Mouse (Mus musculus): Measurements from ENCODE around the gene Syngr3. TPM values are rescaled to one million over a fixed set of nuclear protein-coding genes. Genes with fewer than 3 reads are reported as not detected.
"Not testable (repeated sequence)": the region's sequence is repeated elsewhere in the genome, so short reads cannot be mapped to it uniquely, and the experiment has no call there.

The Syngr3 gene
- total RNA-seq, 1 experiment from 2014 or later, result not detected

GRCm38 (mm10) chr17:24687146-24687595 is 2.6 kb downstream of the Syngr3 start:
- ATAC-seq (replicated peaks; ENCODE audit: low read depth, poor library complexity, severe bottlenecking), result peak; percentile 73

GRCm38 (mm10) chr17:24686514-24686913 is 3.2 kb downstream of the Syngr3 start:
- peak; percentile 67 for ATAC-seq (replicated peaks; ENCODE audit: low read depth, poor library complexity, severe bottlenecking)

GRCm38 (mm10) chr17:24677500-24678080 is 12.2 kb downstream of the Syngr3 start:
- ATAC-seq (replicated peaks; ENCODE audit: low read depth, poor library complexity, severe bottlenecking), result no peak

GRCm38 (mm10) chr17:24676877-24677276 is 12.9 kb downstream of the Syngr3 start:
- no peak for ATAC-seq (replicated peaks; ENCODE audit: low read depth, poor library complexity, severe bottlenecking)

- peak; percentile 71 for ATAC-seq (replicated peaks; ENCODE audit: low read depth, poor library complexity, severe bottlenecking)
Observed at GRCm38 (mm10) chr17:24676187-24676586, 13.6 kb downstream of the Syngr3 start.

- peak; percentile 31 for ATAC-seq (replicated peaks; ENCODE audit: low read depth, poor library complexity, severe bottlenecking)
Observed at GRCm38 (mm10) chr17:24674277-24674676, 15.5 kb downstream of the Syngr3 start.

GRCm38 (mm10) chr17:24672141-24672540 is 17.6 kb downstream of the Syngr3 start:
- ATAC-seq (replicated peaks; ENCODE audit: low read depth, poor library complexity, severe bottlenecking), result no peak

- no peak for ATAC-seq (replicated peaks; ENCODE audit: low read depth, poor library complexity, severe bottlenecking)
Observed at GRCm38 (mm10) chr17:24671346-24671745, 18.4 kb downstream of the Syngr3 start.

- no peak for ATAC-seq (replicated peaks; ENCODE audit: low read depth, poor library complexity, severe bottlenecking)
Observed at GRCm38 (mm10) chr17:24670246-24670844, 19.4 kb downstream of the Syngr3 start.

- peak; percentile 87 for ATAC-seq (replicated peaks; ENCODE audit: low read depth, poor library complexity, severe bottlenecking)
Observed at GRCm38 (mm10) chr17:24669545-24670245, 20.1 kb downstream of the Syngr3 start, which contains the start of gene Zfp598. Gene Zfp598, plus strand, starts transcription at chr17:24669687.

GRCm38 (mm10) chr17:24669214-24669544 is 20.6 kb downstream of the Syngr3 start:
- ATAC-seq (replicated peaks; ENCODE audit: low read depth, poor library complexity, severe bottlenecking), result not testable (repeated sequence)

GRCm38 (mm10) chr17:24667416-24667815 is 22.3 kb downstream of the Syngr3 start:
- ATAC-seq (replicated peaks; ENCODE audit: low read depth, poor library complexity, severe bottlenecking), result peak; percentile 53

- not testable (repeated sequence) for ATAC-seq (replicated peaks; ENCODE audit: low read depth, poor library complexity, severe bottlenecking)
Observed at GRCm38 (mm10) chr17:24667011-24667410, 22.7 kb downstream of the Syngr3 start.

- ATAC-seq (replicated peaks; ENCODE audit: low read depth, poor library complexity, severe bottlenecking), result peak; percentile 66
Observed at GRCm38 (mm10) chr17:24658017-24658758, 31.6 kb downstream of the Syngr3 start, which contains the start of gene Npw. Gene Npw, minus strand, starts transcription at chr17:24658457.

GRCm38 (mm10) chr17:24654969-24655368 is 34.8 kb downstream of the Syngr3 start:
- ATAC-seq (replicated peaks; ENCODE audit: low read depth, poor library complexity, severe bottlenecking), result no peak

- ATAC-seq (replicated peaks; ENCODE audit: low read depth, poor library complexity, severe bottlenecking), result peak; percentile 78
Observed at GRCm38 (mm10) chr17:24653967-24654710, 35.6 kb downstream of the Syngr3 start.

GRCm38 (mm10) chr17:24651835-24652234 is 37.9 kb downstream of the Syngr3 start:
- ATAC-seq (replicated peaks; ENCODE audit: low read depth, poor library complexity, severe bottlenecking), result no peak

GRCm38 (mm10) chr17:24650766-24651165 is 39.0 kb downstream of the Syngr3 start:
- ATAC-seq (replicated peaks; ENCODE audit: low read depth, poor library complexity, severe bottlenecking), result no peak

GRCm38 (mm10) chr17:24650070-24650616 is 39.6 kb downstream of the Syngr3 start, which contains the start of gene Slc9a3r2:
Gene Slc9a3r2, minus strand, starts transcription at chr17:24650327.
- no peak for ATAC-seq (replicated peaks; ENCODE audit: low read depth, poor library complexity, severe bottlenecking)
